Mouse (Mus musculus): ENCODE measurements around the gene Socs2.
"Not testable (repeated sequence)": the region's sequence is repeated elsewhere in the genome, so short reads cannot be mapped to it uniquely, and the experiment has no call there.

Gene Socs2

GRCm38 (mm10) chr10:95390871-95391270, 26.1 kb downstream of the Socs2 start:
- DNase-seq: no peak

GRCm38 (mm10) chr10:95389805-95390204, 27.2 kb downstream of the Socs2 start:
- not testable (repeated sequence) for DNase-seq

GRCm38 (mm10) chr10:95388821-95389477, 28.0 kb downstream of the Socs2 start:
- peak; percentile 40 for DNase-seq

GRCm38 (mm10) chr10:95386527-95386926, 30.5 kb downstream of the Socs2 start:
- DNase-seq: no peak

- DNase-seq: no peak
Measured at GRCm38 (mm10) chr10:95385801-95386203, 31.2 kb downstream of the Socs2 start.

- DNase-seq: no peak
Measured at GRCm38 (mm10) chr10:95385081-95385480, 31.9 kb downstream of the Socs2 start.

GRCm38 (mm10) chr10:95384446-95384845, 32.5 kb downstream of the Socs2 start:
- DNase-seq: no peak

GRCm38 (mm10) chr10:95373340-95373739, 43.6 kb downstream of the Socs2 start:
- no peak for DNase-seq

GRCm38 (mm10) chr10:95371942-95372341, 45.0 kb downstream of the Socs2 start:
- no peak for DNase-seq

- no peak for DNase-seq
Measured at GRCm38 (mm10) chr10:95369190-95369589, 47.8 kb downstream of the Socs2 start.

- DNase-seq: no peak
Measured at GRCm38 (mm10) chr10:95368151-95368550, 48.8 kb downstream of the Socs2 start.

- no peak for DNase-seq
Measured at GRCm38 (mm10) chr10:95367661-95368089, 49.3 kb downstream of the Socs2 start.

GRCm38 (mm10) chr10:95367241-95367640, 49.7 kb downstream of the Socs2 start:
- DNase-seq: no peak

GRCm38 (mm10) chr10:95362326-95362725, 54.7 kb downstream of the Socs2 start:
- no peak for DNase-seq

- no peak for DNase-seq
Measured at GRCm38 (mm10) chr10:95361260-95361841, 55.6 kb downstream of the Socs2 start.

GRCm38 (mm10) chr10:95360048-95360447, 56.9 kb downstream of the Socs2 start:
- no peak for DNase-seq

- no peak for DNase-seq
Measured at GRCm38 (mm10) chr10:95357721-95358120, 59.3 kb downstream of the Socs2 start.

GRCm38 (mm10) chr10:95356711-95357110, 60.3 kb downstream of the Socs2 start:
- no peak for DNase-seq

GRCm38 (mm10) chr10:95355678-95356268, 61.2 kb downstream of the Socs2 start:
- no peak for DNase-seq

- DNase-seq: no peak
Measured at GRCm38 (mm10) chr10:95354673-95355072, 62.3 kb downstream of the Socs2 start.

GRCm38 (mm10) chr10:95354047-95354446, 62.9 kb downstream of the Socs2 start:
- no peak for DNase-seq

- no peak for DNase-seq
Measured at GRCm38 (mm10) chr10:95348457-95348856, 68.5 kb downstream of the Socs2 start.

- no peak for DNase-seq
Measured at GRCm38 (mm10) chr10:95347776-95348175, 69.2 kb downstream of the Socs2 start.

GRCm38 (mm10) chr10:95342833-95343590, 74.0 kb downstream of the Socs2 start:
- no peak for DNase-seq
